Mouse (Mus musculus): ENCODE measurements around the gene Pear1.

The Pear1 gene

GRCm38 (mm10) chr3:87765091-87765490 lies 59.0 kb downstream of the Pear1 start:
- DNase-seq = peak; percentile 84

GRCm38 (mm10) chr3:87764506-87764905 lies 59.6 kb downstream of the Pear1 start:
- DNase-seq = no peak

- DNase-seq = peak; percentile 21
Observed at GRCm38 (mm10) chr3:87763683-87764289, 60.3 kb downstream of the Pear1 start.

- DNase-seq = no peak
Observed at GRCm38 (mm10) chr3:87763202-87763601, 60.9 kb downstream of the Pear1 start.

GRCm38 (mm10) chr3:87761408-87762375 lies 62.4 kb downstream of the Pear1 start:
- DNase-seq = no peak

GRCm38 (mm10) chr3:87758641-87759040 lies 65.5 kb downstream of the Pear1 start:
- no peak for DNase-seq

- DNase-seq = no peak
Observed at GRCm38 (mm10) chr3:87756488-87756887, 67.6 kb downstream of the Pear1 start.

GRCm38 (mm10) chr3:87755964-87756363 lies 68.1 kb downstream of the Pear1 start:
- peak; percentile 89 for DNase-seq

GRCm38 (mm10) chr3:87753829-87754228 lies 70.3 kb downstream of the Pear1 start:
- DNase-seq = no peak

- DNase-seq = no peak
Observed at GRCm38 (mm10) chr3:87752567-87752966, 71.5 kb downstream of the Pear1 start.

- no peak for DNase-seq
Observed at GRCm38 (mm10) chr3:87749977-87750376, 74.1 kb downstream of the Pear1 start.

- peak; percentile 64 for DNase-seq
Observed at GRCm38 (mm10) chr3:87749036-87749435, 75.1 kb downstream of the Pear1 start.

- no peak for DNase-seq
Observed at GRCm38 (mm10) chr3:87748431-87748830, 75.7 kb downstream of the Pear1 start, which contains the start of gene Lrrc71. Gene Lrrc71 (minus strand): TSS chr3:87748625.

GRCm38 (mm10) chr3:87745036-87745659 lies 79.0 kb downstream of the Pear1 start:
- DNase-seq = no peak

- no peak for DNase-seq
Observed at GRCm38 (mm10) chr3:87743927-87744326, 80.2 kb downstream of the Pear1 start.

GRCm38 (mm10) chr3:87742735-87743134 lies 81.4 kb downstream of the Pear1 start:
- DNase-seq = peak; percentile 79

- no peak for DNase-seq
Observed at GRCm38 (mm10) chr3:87742013-87742412, 82.1 kb downstream of the Pear1 start.

GRCm38 (mm10) chr3:87738906-87739305 lies 85.2 kb downstream of the Pear1 start:
- DNase-seq = no peak

- no peak for DNase-seq
Observed at GRCm38 (mm10) chr3:87735335-87735734, 88.8 kb downstream of the Pear1 start.

- no peak for DNase-seq
Observed at GRCm38 (mm10) chr3:87733984-87734761, 89.9 kb downstream of the Pear1 start.

- DNase-seq = no peak
Observed at GRCm38 (mm10) chr3:87733098-87733497, 91.0 kb downstream of the Pear1 start.

GRCm38 (mm10) chr3:87728696-87729095 lies 95.4 kb downstream of the Pear1 start:
- no peak for DNase-seq

- DNase-seq = no peak
Observed at GRCm38 (mm10) chr3:87726191-87726590, 97.9 kb downstream of the Pear1 start.

Measured in thymus, postnatal 14 days (tissue).